Comparison of ENCODE assay signal across 24 mouse cellular contexts in the genomic region with DNA sequence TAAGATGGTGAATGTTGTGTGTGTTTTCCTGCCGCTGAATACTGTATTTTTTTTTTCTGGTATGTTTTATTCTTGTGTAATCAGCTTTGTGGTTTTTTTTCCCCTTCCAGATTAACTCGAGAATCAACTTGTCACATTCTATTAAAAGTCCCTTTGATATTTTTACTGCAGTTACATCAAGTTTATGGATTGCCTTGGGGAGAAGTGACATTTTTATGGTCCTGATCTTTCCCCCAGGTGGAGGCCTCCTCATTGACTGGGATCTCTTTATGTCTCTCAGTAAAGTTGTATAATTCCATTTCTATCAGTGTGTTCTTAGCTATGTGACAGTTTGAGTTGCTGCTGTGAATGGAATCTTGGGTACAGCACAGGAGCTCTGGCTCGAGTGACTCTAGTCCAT. TPM values are rescaled to one million over a fixed set of nuclear protein-coding genes. Genes with fewer than 3 reads are reported as not detected.
A peak's percentile ranks its signal among the peaks of the same experiment; 100 is the strongest.
DNase-seq lines count a peak whose midpoint lies in the region; ATAC-seq lines count a peak whose summit lies in the region.
"Had no signal": no experiment of that assay in that cellular context is flagged by ENCODE, and none has a peak within 500 bp of the region (broad histone marks: within the 10 kb centered on the region; RNA-seq: fewer than 3 reads in every experiment).

No protein-coding gene starts in this region.

- no peaks in the 10 kb centered on the region for H3K27me3 ChIP-seq in heart, embryonic 10.5 days (ENCODE audit: insufficient read depth, poor library complexity, severe bottlenecking)
- H3K27me3 ChIP-seq in kidney, embryonic 16.5 days (ENCODE audit: insufficient read depth, low read length), result no peaks in the 10 kb centered on the region
- H3K27me3 ChIP-seq in megakaryocyte, embryonic 14.5 days (replicated peaks), result no peaks in the 10 kb centered on the region
- H3K27me3 ChIP-seq: embryonic facial prominence, embryonic 12.5 days; midbrain, embryonic 15.5 days had no signal

- no peak overlapping the region for H3K4me3 ChIP-seq in heart, embryonic 10.5 days
- no peak overlapping the region for H3K4me3 ChIP-seq in kidney, embryonic 16.5 days (ENCODE audit: low read length)
- peak overlapping the region; percentile 67 for H3K4me3 ChIP-seq in megakaryocyte, embryonic 14.5 days (replicated peaks)
- H3K4me3 ChIP-seq: embryonic facial prominence, embryonic 12.5 days; erythroblast, embryonic 14.5 days; midbrain, embryonic 15.5 days; myocyte had no signal

- H3K4me2 ChIP-seq in kidney, embryonic 16.5 days (replicated peaks; ENCODE audit: low read depth, low read length), result no peak overlapping the region
- H3K4me2 ChIP-seq: embryonic facial prominence, embryonic 12.5 days; midbrain, embryonic 15.5 days had no signal

- 0 out of 2 replicates have a peak overlapping the region, but pooled peaks have one; percentile 56 for H3K27ac ChIP-seq in heart, embryonic 10.5 days
- H3K27ac ChIP-seq in kidney, embryonic 16.5 days (ENCODE audit: low read length), result peak overlapping the region; percentile 33; the same call in 1 of the 2 replicates
- H3K27ac ChIP-seq: embryonic facial prominence, embryonic 12.5 days; midbrain, embryonic 15.5 days had no signal

- peaks cover 44% of the 10 kb centered on the region for H3K4me1 ChIP-seq in heart, embryonic 10.5 days
- H3K4me1 ChIP-seq in kidney, embryonic 16.5 days (ENCODE audit: insufficient read depth, low read length), result peaks cover 22% of the 10 kb centered on the region
- peaks cover 41% of the 10 kb centered on the region for H3K4me1 ChIP-seq in megakaryocyte, embryonic 14.5 days

- DNase-seq in heart, embryonic 10.5 days (ENCODE audit: low spot score), result no peak
- no peak for DNase-seq in heart, postnatal 25 days (ENCODE audit: low spot score)
- no peak for DNase-seq in kidney, postnatal 25 days
- DNase-seq in cerebellum, adult 11 months, result no peak
- no peak for DNase-seq in gastrocnemius, postnatal 14 days
- DNase-seq: cerebellum, adult 9-11 months; gastrocnemius, postnatal 36 days; thymus, postnatal 36 days had no signal

- no peak for ATAC-seq in kidney, embryonic 16.5 days (ENCODE audit: low FRiP score, low TSS enrichment)
- ATAC-seq in megakaryocyte, adult 5-6 weeks (ENCODE audit: poor library complexity, severe bottlenecking), result no peak
- ATAC-seq: forebrain, embryonic 14.5 days; hindbrain, embryonic 16.5 days; midbrain, embryonic 15.5 days had no signal

- no peaks in the 10 kb centered on the region for H3K36me3 ChIP-seq in heart, embryonic 10.5 days
- no peaks in the 10 kb centered on the region for H3K36me3 ChIP-seq in kidney, embryonic 16.5 days (ENCODE audit: insufficient read depth, low read length)
- H3K36me3 ChIP-seq in megakaryocyte, embryonic 14.5 days (replicated peaks; ENCODE audit: low read length), result no peaks in the 10 kb centered on the region
- H3K36me3 ChIP-seq: embryonic facial prominence, embryonic 12.5 days; G1E; midbrain, embryonic 15.5 days had no signal

- intact Hi-C loops in heart, postnatal 25 days (cut with DNase I), result no loop called here
- intact Hi-C loops in gastrocnemius, postnatal 14 days (cut with DNase I; ENCODE audit: low total_unique reads), result no loop called here

- H3K9me3 ChIP-seq in heart, embryonic 10.5 days, result no peaks in the 10 kb centered on the region
- no peaks in the 10 kb centered on the region for H3K9me3 ChIP-seq in kidney, embryonic 16.5 days (ENCODE audit: low read length)
- no peaks in the 10 kb centered on the region for H3K9me3 ChIP-seq in megakaryocyte, embryonic 14.5 days
- H3K9me3 ChIP-seq: embryonic facial prominence, embryonic 12.5 days; G1E; midbrain, embryonic 15.5 days had no signal

- WGBS in heart, embryonic 10.5 days, result 66% methylated on average over 3 of the region's 3 CpGs
- 15% methylated on average over 3 of the region's 3 CpGs for WGBS in kidney, embryonic 16.5 days

- H3K9ac ChIP-seq in kidney, embryonic 16.5 days (replicated peaks; ENCODE audit: low read length), result no peak overlapping the region
- H3K9ac ChIP-seq: embryonic facial prominence, embryonic 12.5 days; midbrain, embryonic 15.5 days had no signal

RNA-seq across cellular contexts. Expression of a gene that starts 20.2 kb away (rescaled TPM):
- polyA plus RNA-seq in heart, embryonic 10.5 days (2016; fragmentation: Nextera tagmentation; extraction: Ambion mirVana), result 0.46 and 0.59 TPM in 2 replicates
- total RNA-seq in heart, postnatal 25 days (2021), result under 1 TPM in 1 of 2 experiments, not detected in 1; 0.08 TPM
- polyA plus RNA-seq in kidney, embryonic 16.5 days (2015; fragmentation: Nextera tagmentation; extraction: Ambion mirVana), result 0.32 TPM in 1 of 2 replicates, not detected in the other
- 0.43 TPM in 1 of 2 replicates, not detected in the other for polyA plus RNA-seq in megakaryocyte, embryonic 14.5 days (2012; ENCODE audit: insufficient read depth, low replicate concordance)
- 0.18 and 0.36 TPM in 2 replicates for total RNA-seq in megakaryocyte, adult 5-6 weeks (2015)
- 0.08 and 0.44 TPM in 2 replicates for total RNA-seq in megakaryocyte, adult 5-6 weeks (2017)
- not detected for total RNA-seq in gastrocnemius, postnatal 14 days (2021)
- total RNA-seq: G1E; gastrocnemius, postnatal 36 days; hematopoietic stem cell, adult 5-6 weeks; megakaryocyte-erythroid progenitor cell, adult 5-6 weeks had no signal
- polyA plus RNA-seq: CD4-positive, CD25-positive, alpha-beta regulatory T cell, adult 4 months; erythroblast, embryonic 14.5 days; forebrain, embryonic 14.5 days; G1E; hindbrain, embryonic 16.5 days; kidney, adult 2 months; midbrain, embryonic 15.5 days; myocyte; neural tube, embryonic 14.5 days; small intestine, adult 2 months had no signal
